Mouse (Mus musculus): ENCODE data around the gene Rft1.

DNA sequence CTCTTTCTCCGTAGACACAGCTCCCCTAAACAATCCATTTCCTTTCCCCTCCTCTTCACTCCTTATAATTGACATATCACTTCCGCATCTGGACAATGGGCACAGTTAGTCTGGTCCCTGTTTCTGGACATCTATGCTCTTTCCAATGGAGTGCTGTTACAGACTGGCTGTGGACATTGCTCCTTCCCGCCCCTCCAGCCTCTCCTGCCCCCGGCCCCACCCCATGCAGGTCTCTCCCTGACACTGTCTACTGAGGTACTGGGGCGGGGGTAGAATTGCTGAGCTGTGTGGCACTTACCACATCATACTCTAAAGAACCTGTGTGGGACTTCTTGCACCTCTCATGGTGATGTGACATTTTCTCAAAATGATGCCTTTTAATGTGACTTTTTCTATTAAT lies 48.9 kb downstream of the Rft1 start:
- TF ChIP-seq CTCF (IDR thresholded peaks at IDR 0.05; ENCODE audit: low read depth) (no peak), EP300 (IDR thresholded peaks at IDR 0.05; ENCODE audit: low read depth) (no peak)
